Mouse (Mus musculus): ENCODE results near the gene Gm11168. TPM values are rescaled to one million over a fixed set of nuclear protein-coding genes. Genes with fewer than 3 reads are reported as not detected.
"Not testable (repeated sequence)": the region's sequence is repeated elsewhere in the genome, so short reads cannot be mapped to it uniquely, and the experiment has no call there.

Gene Gm11168
- polyA plus RNA-seq (2012; rRNA removed) = not detected in 2 replicates

DNA sequence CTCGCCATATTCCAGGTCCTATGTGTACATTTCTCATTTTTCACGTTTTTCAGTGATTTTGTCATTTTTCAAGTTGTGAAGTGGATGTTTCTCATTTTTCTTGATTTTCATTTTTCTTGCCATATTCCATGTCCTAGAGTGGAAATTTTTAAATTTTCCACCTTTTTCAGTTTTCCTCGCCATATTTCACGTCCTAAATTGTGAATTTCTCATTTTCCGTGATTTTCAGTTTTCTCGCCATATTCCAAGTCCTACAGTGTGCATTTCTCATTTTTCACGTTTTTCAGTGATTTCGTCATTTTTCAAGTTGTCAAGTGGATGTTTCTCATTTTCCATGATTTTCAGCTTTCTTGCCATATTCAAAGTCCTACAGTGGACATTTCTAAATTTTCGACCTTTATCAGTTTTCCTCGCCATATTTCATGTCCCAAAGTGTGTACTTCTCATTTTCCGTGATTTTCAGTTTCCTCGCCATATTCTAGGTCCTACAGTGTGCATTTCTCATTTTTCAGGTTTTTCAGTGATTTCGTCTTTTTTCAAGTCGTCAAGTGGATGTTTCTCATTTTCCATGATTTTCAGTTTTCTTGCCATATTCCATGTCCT lies at the start of gene Gm11168:
Gene Gm11168 (plus strand): TSS at position 553 of the 603 bp plus-strand sequence.
- H3K4me1 ChIP-seq (ENCODE audit: control insufficient read depth, insufficient read depth, low read length); DNase-seq; H3K4me3 ChIP-seq (replicated peaks; ENCODE audit: extremely low read depth, low read depth, low read length): not testable (repeated sequence)
- WGBS = 74% methylated on average over 6 of the region's 14 CpGs

DNA sequence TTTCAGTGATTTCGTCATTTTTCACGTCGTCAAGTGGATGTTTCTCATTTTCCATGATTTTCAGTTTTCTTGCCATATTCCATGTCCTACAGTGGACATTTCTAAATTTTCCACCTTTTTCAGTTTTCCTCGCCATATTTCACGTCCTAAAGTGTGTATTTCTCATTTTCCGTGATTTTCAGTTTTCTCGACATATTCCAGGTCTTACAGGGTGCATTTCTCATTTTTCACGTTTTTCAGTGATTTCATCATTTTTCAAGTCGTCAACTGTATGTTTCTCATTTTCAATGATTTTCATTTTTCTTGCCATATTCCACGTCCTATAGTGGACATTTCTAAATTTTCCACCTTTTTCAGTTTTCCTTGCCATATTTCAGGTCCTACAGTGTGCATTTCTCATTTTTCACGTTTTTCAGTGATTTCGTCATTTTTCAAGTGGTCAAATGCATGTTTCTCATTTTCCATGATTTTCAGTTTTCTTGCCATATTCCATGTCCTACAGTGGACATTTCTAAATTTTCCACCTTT lies 2.6 kb upstream of the Gm11168 start, which contains the start of gene Gm10722:
Gene Gm10722 (plus strand): TSS at position 478 of the 528 bp plus-strand sequence.
- H3K4me3 ChIP-seq (replicated peaks; ENCODE audit: extremely low read depth, low read depth, low read length); H3K4me1 ChIP-seq (ENCODE audit: control insufficient read depth, insufficient read depth, low read length); DNase-seq: not testable (repeated sequence)
- 74% methylated on average over 12 of the region's 12 CpGs for WGBS

DNA sequence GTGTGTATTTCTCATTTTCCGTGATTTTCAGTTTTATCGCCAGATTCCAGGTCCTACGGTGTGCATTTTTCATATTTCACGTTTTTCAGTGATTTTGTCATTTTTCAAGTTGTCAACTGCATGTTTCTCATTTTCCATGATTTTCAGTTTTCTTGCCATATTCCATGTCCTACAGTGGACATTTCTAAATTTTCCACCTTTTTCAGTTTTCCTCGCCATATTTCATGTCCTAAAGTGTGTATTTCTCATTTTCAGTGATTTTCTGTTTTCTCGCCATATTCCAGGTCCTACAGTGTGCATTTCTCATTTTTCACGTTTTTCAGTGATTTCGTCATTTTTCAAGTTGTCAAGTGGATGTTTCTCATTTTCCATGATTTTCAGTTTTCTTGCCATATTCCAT lies 2.1 kb upstream of the Gm11168 start:
- H3K4me3 ChIP-seq (replicated peaks; ENCODE audit: extremely low read depth, low read depth, low read length); DNase-seq; H3K4me1 ChIP-seq (ENCODE audit: control insufficient read depth, insufficient read depth, low read length): not testable (repeated sequence)
- 67% methylated on average over 8 of the region's 8 CpGs for WGBS

DNA sequence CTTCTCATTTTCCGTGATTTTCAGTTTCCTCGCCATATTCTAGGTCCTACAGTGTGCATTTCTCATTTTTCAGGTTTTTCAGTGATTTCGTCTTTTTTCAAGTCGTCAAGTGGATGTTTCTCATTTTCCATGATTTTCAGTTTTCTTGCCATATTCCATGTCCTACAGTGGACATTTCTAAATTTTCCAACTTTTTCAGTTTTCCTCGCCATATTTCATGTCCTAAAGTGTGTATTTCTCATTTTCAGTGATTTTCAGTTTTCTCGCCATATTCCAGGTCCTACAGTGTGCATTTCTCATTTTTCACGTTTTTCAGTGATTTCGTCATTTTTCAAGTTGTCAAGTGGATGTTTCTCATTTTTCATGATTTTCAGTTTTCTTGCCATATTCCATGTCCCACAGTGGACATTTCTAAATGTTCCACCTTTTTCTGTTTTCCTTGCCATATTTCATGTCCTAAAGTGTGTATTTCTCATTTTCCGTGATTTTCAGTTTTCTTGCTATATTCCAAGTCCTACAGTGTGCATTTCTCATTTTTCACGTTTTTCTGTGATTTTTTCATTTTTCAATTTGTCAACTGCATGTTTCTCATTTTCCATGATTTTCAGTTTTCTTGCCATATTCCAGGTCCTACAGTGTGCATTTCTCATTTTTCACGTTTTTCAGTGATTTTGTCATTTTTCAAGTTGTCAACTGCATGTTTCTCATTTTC lies 1.0 kb upstream of the Gm11168 start:
- DNase-seq = peak; percentile 66
- WGBS = 73% methylated on average over 9 of the region's 11 CpGs
- not testable (repeated sequence) for H3K4me1 ChIP-seq (ENCODE audit: control insufficient read depth, insufficient read depth, low read length); H3K4me3 ChIP-seq (replicated peaks; ENCODE audit: extremely low read depth, low read depth, low read length)

DNA sequence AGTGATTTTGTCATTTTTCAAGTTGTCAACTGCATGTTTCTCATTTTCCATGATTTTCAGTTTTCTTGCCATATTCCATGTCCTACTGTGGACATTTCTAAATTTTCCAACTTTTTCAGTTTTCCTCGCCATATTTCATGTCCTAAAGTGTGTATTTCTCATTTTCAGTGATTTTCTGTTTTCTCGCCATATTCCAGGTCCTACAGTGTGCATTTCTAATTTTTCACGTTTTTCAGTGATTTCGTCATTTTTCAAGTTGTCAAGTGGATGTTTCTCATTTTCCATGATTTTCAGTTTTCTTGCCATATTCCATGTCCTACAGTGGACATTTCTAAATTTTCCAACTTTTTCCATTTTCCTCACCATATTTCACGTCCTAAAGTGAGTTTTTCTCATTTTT lies 3.0 kb downstream of the Gm11168 start:
- not testable (repeated sequence) for H3K4me3 ChIP-seq (replicated peaks; ENCODE audit: extremely low read depth, low read depth, low read length); H3K4me1 ChIP-seq (ENCODE audit: control insufficient read depth, insufficient read depth, low read length); DNase-seq
- 79% methylated on average over 1 of the region's 5 CpGs for WGBS

DNA sequence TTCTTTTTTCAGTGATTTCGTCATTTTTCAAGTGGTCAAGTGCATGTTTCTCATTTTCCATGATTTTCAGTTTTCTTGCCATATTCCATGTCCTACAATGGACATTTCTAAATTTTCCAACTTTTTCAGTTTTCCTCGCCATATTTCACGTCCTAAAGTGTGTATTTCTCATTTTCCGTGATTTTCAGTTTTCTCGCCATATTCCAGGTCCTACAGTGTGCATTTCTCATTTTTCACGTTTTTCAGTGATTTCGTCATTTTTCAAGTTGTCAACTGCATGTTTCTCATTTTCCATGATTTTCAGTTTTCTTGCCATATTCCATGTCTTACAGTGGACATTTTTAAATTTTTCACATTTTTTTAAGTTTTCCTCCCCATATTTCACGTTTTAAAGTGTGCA lies 3.5 kb downstream of the Gm11168 start:
- H3K4me1 ChIP-seq (ENCODE audit: control insufficient read depth, insufficient read depth, low read length); H3K4me3 ChIP-seq (replicated peaks; ENCODE audit: extremely low read depth, low read depth, low read length): not testable (repeated sequence)
- 76% methylated on average over 8 of the region's 8 CpGs for WGBS
- DNase-seq = peak; percentile 76

DNA sequence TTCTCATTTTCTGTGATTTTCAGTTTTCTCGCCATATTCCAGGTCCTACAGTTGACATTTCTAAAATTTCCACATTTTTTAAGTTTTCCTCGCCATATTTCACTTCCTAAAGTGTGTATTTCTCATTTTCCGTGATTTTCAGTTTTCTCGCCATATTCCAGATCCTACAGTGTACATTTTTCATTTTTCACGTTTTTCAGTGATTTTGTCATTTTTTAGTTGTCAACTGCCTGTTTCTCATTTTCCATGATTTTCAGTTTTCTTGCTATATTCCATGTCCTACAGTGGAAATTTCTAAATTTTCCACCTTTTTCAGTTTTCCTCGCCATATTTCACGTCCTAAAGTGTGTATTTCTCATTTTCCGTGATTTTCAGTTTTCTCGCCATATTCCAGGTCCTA lies 4.1 kb downstream of the Gm11168 start:
- not testable (repeated sequence) for H3K4me3 ChIP-seq (replicated peaks; ENCODE audit: extremely low read depth, low read depth, low read length); H3K4me1 ChIP-seq (ENCODE audit: control insufficient read depth, insufficient read depth, low read length); DNase-seq
- WGBS = 75% methylated on average over 8 of the region's 9 CpGs

DNA sequence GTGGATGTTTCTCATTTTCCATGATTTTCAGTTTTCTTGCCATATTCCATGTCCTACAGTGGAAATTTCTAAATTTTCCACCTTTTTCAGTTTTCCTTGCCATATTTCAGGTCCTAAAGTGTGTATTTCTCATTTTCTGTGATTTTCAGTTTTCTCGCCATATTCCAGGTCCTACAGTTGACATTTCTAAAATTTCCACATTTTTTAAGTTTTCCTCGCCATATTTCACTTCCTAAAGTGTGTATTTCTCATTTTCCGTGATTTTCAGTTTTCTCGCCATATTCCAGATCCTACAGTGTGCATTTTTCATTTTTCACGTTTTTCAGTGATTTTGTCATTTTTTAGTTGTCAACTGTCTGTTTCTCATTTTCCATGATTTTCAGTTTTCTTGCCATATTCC lies 6.2 kb downstream of the Gm11168 start:
- not testable (repeated sequence) for DNase-seq; H3K4me1 ChIP-seq (ENCODE audit: control insufficient read depth, insufficient read depth, low read length); H3K4me3 ChIP-seq (replicated peaks; ENCODE audit: extremely low read depth, low read depth, low read length)
- WGBS = no CpG with 5 or more reads among the region's 5 CpGs

DNA sequence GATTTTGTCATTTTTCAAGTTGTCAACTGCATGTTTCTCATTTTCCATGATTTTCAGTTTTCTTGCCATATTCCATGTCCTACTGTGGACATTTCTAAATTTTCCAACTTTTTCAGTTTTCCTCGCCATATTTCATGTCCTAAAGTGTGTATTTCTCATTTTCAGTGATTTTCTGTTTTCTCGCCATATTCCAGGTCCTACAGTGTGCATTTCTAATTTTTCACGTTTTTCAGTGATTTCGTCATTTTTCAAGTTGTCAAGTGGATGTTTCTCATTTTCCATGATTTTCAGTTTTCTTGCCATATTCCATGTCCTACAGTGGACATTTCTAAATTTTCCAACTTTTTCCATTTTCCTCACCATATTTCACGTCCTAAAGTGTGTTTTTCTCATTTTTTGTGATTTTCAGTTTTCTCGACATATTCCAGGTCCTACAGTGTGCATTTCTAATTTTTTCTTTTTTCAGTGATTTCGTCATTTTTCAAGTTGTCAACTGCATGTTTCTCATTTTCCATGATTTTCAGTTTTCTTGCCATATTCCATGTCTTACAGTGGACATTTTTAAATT lies 9.0 kb downstream of the Gm11168 start:
- H3K4me3 ChIP-seq (replicated peaks; ENCODE audit: extremely low read depth, low read depth, low read length); DNase-seq; H3K4me1 ChIP-seq (ENCODE audit: control insufficient read depth, insufficient read depth, low read length): not testable (repeated sequence)
- WGBS = 76% methylated on average over 3 of the region's 7 CpGs

DNA sequence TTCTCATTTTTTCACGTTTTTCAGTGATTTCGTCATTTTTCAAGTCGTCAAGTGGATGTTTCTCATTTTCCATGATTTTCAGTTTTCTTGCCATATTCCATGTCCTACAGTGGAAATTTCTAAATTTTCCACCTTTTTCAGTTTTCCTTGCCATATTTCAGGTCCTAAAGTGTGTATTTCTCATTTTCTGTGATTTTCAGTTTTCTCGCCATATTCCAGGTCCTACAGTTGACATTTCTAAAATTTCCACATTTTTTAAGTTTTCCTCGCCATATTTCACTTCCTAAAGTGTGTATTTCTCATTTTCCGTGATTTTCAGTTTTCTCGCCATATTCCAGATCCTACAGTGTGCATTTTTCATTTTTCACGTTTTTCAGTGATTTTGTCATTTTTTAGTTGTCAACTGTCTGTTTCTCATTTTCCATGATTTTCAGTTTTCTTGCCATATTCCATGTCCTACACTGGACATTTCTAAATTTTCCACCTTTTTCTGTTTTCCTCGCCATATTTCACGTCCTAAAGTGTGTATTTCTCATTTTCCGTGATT lies 9.7 kb downstream of the Gm11168 start, which contains the start of gene Gm10721:
Gene Gm10721 (plus strand): TSS at position 408 of the 547 bp plus-strand sequence.
- not testable (repeated sequence) for DNase-seq; H3K4me3 ChIP-seq (replicated peaks; ENCODE audit: extremely low read depth, low read depth, low read length); H3K4me1 ChIP-seq (ENCODE audit: control insufficient read depth, insufficient read depth, low read length)
- WGBS = no CpG with 5 or more reads among the region's 11 CpGs

DNA sequence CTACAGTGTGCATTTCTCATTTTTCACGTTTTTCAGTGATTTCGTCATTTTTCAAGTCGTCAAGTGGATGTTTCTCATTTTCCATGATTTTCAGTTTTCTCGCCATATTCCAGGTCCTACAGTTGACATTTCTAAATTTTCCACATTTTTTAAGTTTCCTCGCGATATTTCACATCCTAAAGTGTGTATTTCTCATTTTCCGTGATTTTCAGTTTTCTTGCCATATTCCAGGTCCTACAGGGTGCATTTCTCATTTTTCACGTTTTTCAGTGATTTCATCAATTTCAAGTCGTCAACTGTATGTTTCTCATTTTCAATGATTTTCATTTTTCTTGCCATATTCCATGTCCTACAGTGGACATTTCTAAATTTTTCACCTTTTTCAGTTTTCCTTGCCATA lies 12.2 kb downstream of the Gm11168 start, which contains the start of gene Gm10720:
Gene Gm10720 (plus strand): TSS at position 301 of the 400 bp plus-strand sequence.
- DNase-seq; H3K4me1 ChIP-seq (ENCODE audit: control insufficient read depth, insufficient read depth, low read length); H3K4me3 ChIP-seq (replicated peaks; ENCODE audit: extremely low read depth, low read depth, low read length): not testable (repeated sequence)
- 69% methylated on average over 5 of the region's 9 CpGs for WGBS

DNA sequence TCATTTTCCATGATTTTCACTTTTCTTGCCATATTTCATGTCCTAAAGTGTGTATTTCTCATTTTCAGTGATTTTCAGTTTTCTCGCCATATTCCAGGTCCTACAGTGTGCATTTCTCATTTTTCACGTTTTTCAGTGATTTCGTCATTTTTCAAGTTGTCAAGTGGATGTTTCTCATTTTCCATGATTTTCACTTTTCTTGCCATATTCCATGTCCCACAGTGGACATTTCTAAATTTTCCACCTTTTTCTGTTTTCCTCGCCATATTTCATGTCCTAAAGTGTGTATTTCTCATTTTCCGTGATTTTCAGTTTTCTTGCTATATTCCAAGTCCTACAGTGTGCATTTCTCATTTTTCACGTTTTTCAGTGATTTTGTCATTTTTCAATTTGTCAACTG lies 12.8 kb downstream of the Gm11168 start:
- H3K4me1 ChIP-seq (ENCODE audit: control insufficient read depth, insufficient read depth, low read length); H3K4me3 ChIP-seq (replicated peaks; ENCODE audit: extremely low read depth, low read depth, low read length); DNase-seq: not testable (repeated sequence)
- 77% methylated on average over 6 of the region's 6 CpGs for WGBS

DNA sequence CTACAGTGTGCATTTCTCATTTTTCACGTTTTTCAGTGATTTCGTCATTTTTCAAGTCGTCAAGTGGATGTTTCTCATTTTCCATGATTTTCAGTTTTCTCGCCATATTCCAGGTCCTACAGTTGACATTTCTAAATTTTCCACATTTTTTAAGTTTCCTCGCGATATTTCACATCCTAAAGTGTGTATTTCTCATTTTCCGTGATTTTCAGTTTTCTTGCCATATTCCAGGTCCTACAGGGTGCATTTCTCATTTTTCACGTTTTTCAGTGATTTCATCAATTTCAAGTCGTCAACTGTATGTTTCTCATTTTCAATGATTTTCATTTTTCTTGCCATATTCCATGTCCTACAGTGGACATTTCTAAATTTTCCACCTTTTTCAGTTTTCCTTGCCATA lies 14.0 kb downstream of the Gm11168 start, which contains the start of gene Gm10719:
Gene Gm10719 (plus strand): TSS at position 301 of the 400 bp plus-strand sequence.
- not testable (repeated sequence) for DNase-seq; H3K4me1 ChIP-seq (ENCODE audit: control insufficient read depth, insufficient read depth, low read length); H3K4me3 ChIP-seq (replicated peaks; ENCODE audit: extremely low read depth, low read depth, low read length)
- WGBS = 32% methylated on average over 2 of the region's 9 CpGs

DNA sequence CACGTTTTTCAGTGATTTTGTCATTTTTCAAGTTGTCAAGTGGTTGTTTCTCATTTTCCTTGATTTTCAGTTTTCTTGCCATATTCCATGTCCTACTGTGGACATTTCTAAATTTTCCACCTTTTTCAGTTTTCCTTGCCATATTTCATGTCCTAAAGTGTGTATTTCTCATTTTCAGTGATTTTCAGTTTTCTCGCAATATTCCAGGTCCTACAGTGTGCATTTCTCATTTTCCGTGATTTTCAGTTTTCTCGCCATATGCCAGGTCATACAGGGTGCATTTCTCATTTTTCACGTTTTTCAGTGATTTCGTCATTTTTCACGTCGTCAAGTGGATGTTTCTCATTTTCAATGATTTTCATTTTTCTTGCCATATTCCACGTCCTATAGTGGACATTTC lies 15.8 kb downstream of the Gm11168 start:
- not testable (repeated sequence) for H3K4me1 ChIP-seq (ENCODE audit: control insufficient read depth, insufficient read depth, low read length); DNase-seq; H3K4me3 ChIP-seq (replicated peaks; ENCODE audit: extremely low read depth, low read depth, low read length)
- 63% methylated on average over 9 of the region's 9 CpGs for WGBS

Measured in lung, adult 2 months (tissue).